Mouse (Mus musculus): ENCODE data around the gene Gng7.

DNA sequence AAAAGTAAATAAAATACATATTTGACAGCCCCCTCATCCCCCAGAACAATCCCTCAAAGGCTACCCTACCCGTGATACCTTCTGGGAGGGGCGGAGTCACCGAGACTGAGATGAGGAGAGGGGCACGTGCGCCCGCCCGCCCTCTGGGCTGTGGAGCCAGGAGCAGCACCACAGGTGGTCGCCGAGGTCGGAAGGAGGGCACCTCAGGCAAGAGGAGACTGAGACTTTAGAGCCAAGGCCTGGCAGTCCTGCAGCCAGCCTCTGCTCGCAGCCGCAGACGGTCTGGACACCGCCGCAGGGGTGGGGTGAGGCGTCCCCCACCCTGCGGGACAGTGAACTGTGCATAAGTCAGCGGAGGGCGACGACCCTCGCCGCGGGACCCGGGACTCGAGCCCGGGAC is 83.0 kb downstream of the Gng7 start:
- TF ChIP-seq CTCF (conservative IDR thresholded peaks at IDR 0.05; ENCODE audit: insufficient read depth, insufficient read length, low read depth, low read length) (no peak), POLR2A (IDR thresholded peaks at IDR 0.05; ENCODE audit: low read depth, low read length) (no peak)

Data from kidney, adult 2 months (tissue).